Mouse (Mus musculus) thymus, adult 2 months (tissue): ENCODE data around the gene Pcyox1. TPM values are rescaled to one million over a fixed set of nuclear protein-coding genes. Genes with fewer than 3 reads are reported as not detected.

Experiments
- DNase-seq: peaks from one replicate; pipeline ENCODE4 v3.0.0; 2021
- H3K27ac ChIP-seq: fragments of 200-500 bp; 2 replicates; pipeline ENCODE4 v1.5.1; 2012; ENCODE audit warnings: low read length, control low read depth; ENCODE audit not compliant: control insufficient read depth, insufficient read depth
- H3K27me3 ChIP-seq: fragments of 200-500 bp; 2 replicates; pipeline ENCODE4 v1.6.1; 2012; ENCODE audit warnings: mild to moderate bottlenecking, low read length, moderate library complexity, mixed read lengths; ENCODE audit not compliant: control insufficient read depth, insufficient read depth
- H3K36me3 ChIP-seq: fragments of 200-500 bp; 2 replicates; pipeline ENCODE4 v1.6.1; 2012; ENCODE audit warnings: mild to moderate bottlenecking, low read length, moderate library complexity; ENCODE audit not compliant: control insufficient read depth, insufficient read depth
- H3K4me1 ChIP-seq: fragments of 200-500 bp; replicated peaks from 2 replicates; pipeline ENCODE4 v1.6.1; 2012; ENCODE audit warnings: low read length; ENCODE audit not compliant: control insufficient read depth, insufficient read depth
- H3K4me3 ChIP-seq: fragments of 200-500 bp; 2 replicates; pipeline ENCODE4 v1.5.1; 2012; ENCODE audit warnings: mild to moderate bottlenecking, low read length, control low read depth, moderate library complexity; ENCODE audit not compliant: control insufficient read depth, insufficient read depth
- CTCF ChIP-seq: fragments of 200-500 bp; IDR thresholded peaks from 2 replicates; pipeline ENCODE4 v1.5.1; 2012; ENCODE audit warnings: mild to moderate bottlenecking, control low read depth, low read length, moderate library complexity, borderline replicate concordance; ENCODE audit not compliant: control insufficient read depth, poor library complexity, insufficient read depth; ENCODE audit errors: extremely low read depth
- POLR2A ChIP-seq: fragments of 200-500 bp; IDR thresholded peaks from 2 replicates; pipeline ENCODE4 v1.6.1; 2012; ENCODE audit warnings: mild to moderate bottlenecking, low read length, control low read depth, moderate library complexity; ENCODE audit not compliant: control insufficient read depth, poor library complexity, insufficient read depth; ENCODE audit errors: extremely low read depth
- WGBS: fragments of 180-500 bp; shearing (Covaris S2); methylation state at CpG from one replicate; pipeline ENCODE4 v1.1.7; 2018; 5-methylcytosine and 5-hydroxymethylcytosine counted together
- polyA plus RNA-seq: library from polyadenylated mRNA; depleted of rRNA; stranded (reverse); fragments of >200 nt; gene quantifications from 2 replicates; pipeline ENCODE4 v1.2.3, GENCODE M21; 2012

Pcyox1 gene
- polyA plus RNA-seq, 1 experiment, result 15.8 TPM

- no peaks in the 10 kb centered on the region for H3K27me3 ChIP-seq
- 1% methylated on average over 17 of the region's 17 CpGs for WGBS
- H3K36me3 ChIP-seq, result no peaks in the 10 kb centered on the region
- no peak overlapping the region for H3K27ac ChIP-seq
- no peak for TF ChIP-seq POLR2A
- no peak for TF ChIP-seq CTCF
- peak; percentile 77 for DNase-seq
- H3K4me3 ChIP-seq, result peak overlapping the region; percentile 34
- H3K4me1 ChIP-seq, result peaks cover 7% of the 10 kb centered on the region
Observed at GRCm38 (mm10) chr6:86364442-86365141, 32.4 kb downstream of the Pcyox1 start.

- no peak overlapping the region for H3K4me3 ChIP-seq
- no peaks in the 10 kb centered on the region for H3K27me3 ChIP-seq
- H3K4me1 ChIP-seq, result peaks cover 19% of the 10 kb centered on the region
- 92% methylated on average over 7 of the region's 7 CpGs for WGBS
- TF ChIP-seq POLR2A (no peak), CTCF (no peak)
- H3K36me3 ChIP-seq, result no peaks in the 10 kb centered on the region
- DNase-seq, result no peak
- no peak overlapping the region for H3K27ac ChIP-seq
Observed at GRCm38 (mm10) chr6:86361373-86361772, 35.6 kb downstream of the Pcyox1 start.

- DNase-seq, result no peak
- H3K36me3 ChIP-seq, result no peaks in the 10 kb centered on the region
- H3K27me3 ChIP-seq, result no peaks in the 10 kb centered on the region
- H3K4me3 ChIP-seq, result no peak overlapping the region
- 83% methylated on average over 7 of the region's 7 CpGs for WGBS
- TF ChIP-seq CTCF (no peak), POLR2A (no peak)
- peaks cover 19% of the 10 kb centered on the region for H3K4me1 ChIP-seq
- H3K27ac ChIP-seq, result no peak overlapping the region
Observed at GRCm38 (mm10) chr6:86360691-86361090, 36.3 kb downstream of the Pcyox1 start.

- Histone ChIP-seq H3K27me3 (no peaks in the 10 kb centered on the region), H3K27ac (peak overlapping the region; percentile 96), H3K4me3 (peak overlapping the region; percentile 35), H3K36me3 (no peaks in the 10 kb centered on the region), H3K4me1 (peaks cover 20% of the 10 kb centered on the region)
- WGBS, result 30% methylated on average over 9 of the region's 9 CpGs
- no peak for TF ChIP-seq POLR2A
- TF ChIP-seq CTCF, result no peak
- peak; percentile 52 for DNase-seq
Observed at GRCm38 (mm10) chr6:86356956-86357355, 40.0 kb downstream of the Pcyox1 start.

- Histone ChIP-seq H3K27me3 (no peaks in the 10 kb centered on the region), H3K27ac (no peak overlapping the region), H3K36me3 (no peaks in the 10 kb centered on the region), H3K4me1 (peaks cover 20% of the 10 kb centered on the region), H3K4me3 (no peak overlapping the region)
- WGBS, result 86% methylated on average over 3 of the region's 3 CpGs
- no peak for TF ChIP-seq POLR2A
- no peak for TF ChIP-seq CTCF
- DNase-seq, result peak; percentile 24
Observed at GRCm38 (mm10) chr6:86354948-86355347, 42.0 kb downstream of the Pcyox1 start.

- Histone ChIP-seq H3K27ac (no peak overlapping the region), H3K27me3 (no peaks in the 10 kb centered on the region), H3K4me3 (no peak overlapping the region), H3K36me3 (no peaks in the 10 kb centered on the region), H3K4me1 (no peaks in the 10 kb centered on the region)
- TF ChIP-seq POLR2A (no peak), CTCF (no peak)
- WGBS, result 40% methylated on average over 7 of the region's 7 CpGs
- no peak for DNase-seq
Observed at GRCm38 (mm10) chr6:86349257-86349656, 47.7 kb downstream of the Pcyox1 start.
